Mouse (Mus musculus) ES-E14 (cell line): Measurements from ENCODE around the gene Rbx1.

Source experiments
- CHD2 ChIP-seq: IDR thresholded peaks from 2 replicates; pipeline ENCODE4 v1.6.1; 2014; ENCODE audit warnings: mild to moderate bottlenecking, low read depth, low read length, inconsistent platforms
- HCFC1 ChIP-seq: IDR thresholded peaks from 2 replicates; pipeline ENCODE4 v1.6.1; 2012; ENCODE audit warnings: low read length, inconsistent platforms, borderline replicate concordance; ENCODE audit not compliant: insufficient read depth
- MAFK ChIP-seq: IDR thresholded peaks from 2 replicates; pipeline ENCODE4 v1.6.1; 2014; ENCODE audit warnings: mild to moderate bottlenecking, low read depth, low read length, inconsistent platforms; ENCODE audit not compliant: insufficient read depth
- ZC3H11A ChIP-seq: IDR thresholded peaks from 2 replicates; pipeline ENCODE4 v1.6.1; 2012; ENCODE audit warnings: low read depth, mild to moderate bottlenecking, inconsistent platforms, low read length, borderline replicate concordance

DNA sequence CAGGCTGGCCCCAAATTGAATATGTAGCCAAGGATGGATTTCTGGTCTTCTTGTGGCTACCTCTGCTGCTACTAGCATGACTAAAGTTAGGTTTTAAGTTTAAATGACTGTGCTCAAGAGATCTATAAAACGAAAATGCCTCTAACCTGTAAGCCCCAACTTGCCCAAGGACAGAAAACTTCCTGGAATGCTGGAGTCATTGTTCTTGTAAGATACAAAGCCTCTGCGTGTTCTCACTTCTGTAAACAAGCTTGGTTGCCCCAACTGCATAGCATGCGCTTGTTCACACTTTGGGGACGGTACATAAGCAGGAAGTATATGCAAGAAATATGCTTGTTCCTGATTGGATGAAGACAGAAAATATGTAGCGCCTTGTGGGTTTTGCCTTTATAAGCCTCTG is 52.7 kb downstream of the Rbx1 start:
- TF ChIP-seq ZC3H11A (no peak), MAFK (no peak), CHD2 (peak; percentile 62; the same call in 1 of the 2 replicates), HCFC1 (no peak)
